Mouse (Mus musculus) spleen, postnatal 4 days (tissue): ENCODE results near the gene Metap1.
"Not testable (repeated sequence)": the region's sequence is repeated elsewhere in the genome, so short reads cannot be mapped to it uniquely, and the experiment has no call there.

Experiments used
- DNase-seq, 2 experiments: peaks; one replicate each; pipeline ENCODE4 v3.0.0; 2022; ENCODE audit warnings: low spot score in 2 of 2

Metap1 gene

DNA sequence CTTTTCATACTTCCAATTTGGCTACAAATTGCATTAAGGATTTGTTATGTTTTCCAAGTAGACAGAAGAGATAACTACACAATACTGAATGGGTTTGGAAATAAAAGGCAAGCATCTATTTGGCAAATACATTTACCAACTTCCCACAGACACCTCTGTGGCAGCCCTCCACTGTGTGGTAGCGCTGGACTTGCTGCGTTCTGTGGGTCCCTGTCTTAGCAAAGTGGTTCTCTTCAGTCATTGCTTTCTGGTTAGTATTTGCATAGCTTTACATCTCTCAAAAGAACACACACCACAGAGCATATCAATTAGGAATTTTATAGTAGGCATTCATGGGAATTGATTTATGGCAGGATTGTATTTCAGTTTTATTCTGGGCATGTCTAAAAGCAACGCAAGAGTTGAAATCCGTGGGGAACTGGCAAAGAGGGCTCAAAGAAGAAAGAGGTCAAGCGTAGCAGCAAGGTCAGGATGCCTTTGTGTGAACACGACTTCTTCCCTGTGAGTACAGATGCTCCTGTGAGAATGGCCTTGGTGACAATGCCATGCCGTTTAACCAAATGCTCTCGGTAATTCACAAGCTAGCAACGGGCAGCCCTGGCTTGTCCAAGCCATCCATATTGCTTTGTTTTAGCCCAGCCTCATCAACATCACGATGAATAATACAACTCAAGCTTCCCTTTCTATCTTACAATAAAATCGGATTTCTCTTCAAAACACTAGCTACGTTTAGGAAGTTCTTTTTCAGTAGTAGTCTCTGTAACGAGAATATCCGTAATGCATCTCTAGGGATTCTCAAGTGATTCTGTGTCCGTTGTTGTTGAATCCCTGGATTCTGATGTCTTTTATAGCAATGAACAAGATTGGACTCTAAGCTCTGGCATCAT is 10.8 kb upstream of the Metap1 start:
- DNase-seq, result no peak

DNA sequence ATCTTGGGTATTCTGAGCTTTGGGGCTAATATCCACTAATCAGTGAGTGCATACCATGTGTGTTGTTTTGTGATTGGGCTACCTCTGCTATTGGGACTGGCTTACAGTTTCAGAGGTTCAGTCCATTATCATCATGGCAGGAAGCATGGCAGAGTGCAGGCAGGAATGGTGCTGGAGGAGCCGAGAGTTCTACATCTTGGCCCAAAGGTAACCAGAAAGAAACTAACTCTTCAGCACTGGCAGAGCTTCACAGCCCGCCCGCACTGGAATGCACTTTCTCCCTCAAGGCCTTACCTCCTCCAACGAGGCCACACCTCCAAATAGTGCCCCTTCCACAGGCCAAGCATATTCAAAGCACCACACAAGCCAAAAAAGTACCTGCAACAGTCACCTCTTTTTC is 9.4 kb upstream of the Metap1 start:
- no peak for DNase-seq

DNA sequence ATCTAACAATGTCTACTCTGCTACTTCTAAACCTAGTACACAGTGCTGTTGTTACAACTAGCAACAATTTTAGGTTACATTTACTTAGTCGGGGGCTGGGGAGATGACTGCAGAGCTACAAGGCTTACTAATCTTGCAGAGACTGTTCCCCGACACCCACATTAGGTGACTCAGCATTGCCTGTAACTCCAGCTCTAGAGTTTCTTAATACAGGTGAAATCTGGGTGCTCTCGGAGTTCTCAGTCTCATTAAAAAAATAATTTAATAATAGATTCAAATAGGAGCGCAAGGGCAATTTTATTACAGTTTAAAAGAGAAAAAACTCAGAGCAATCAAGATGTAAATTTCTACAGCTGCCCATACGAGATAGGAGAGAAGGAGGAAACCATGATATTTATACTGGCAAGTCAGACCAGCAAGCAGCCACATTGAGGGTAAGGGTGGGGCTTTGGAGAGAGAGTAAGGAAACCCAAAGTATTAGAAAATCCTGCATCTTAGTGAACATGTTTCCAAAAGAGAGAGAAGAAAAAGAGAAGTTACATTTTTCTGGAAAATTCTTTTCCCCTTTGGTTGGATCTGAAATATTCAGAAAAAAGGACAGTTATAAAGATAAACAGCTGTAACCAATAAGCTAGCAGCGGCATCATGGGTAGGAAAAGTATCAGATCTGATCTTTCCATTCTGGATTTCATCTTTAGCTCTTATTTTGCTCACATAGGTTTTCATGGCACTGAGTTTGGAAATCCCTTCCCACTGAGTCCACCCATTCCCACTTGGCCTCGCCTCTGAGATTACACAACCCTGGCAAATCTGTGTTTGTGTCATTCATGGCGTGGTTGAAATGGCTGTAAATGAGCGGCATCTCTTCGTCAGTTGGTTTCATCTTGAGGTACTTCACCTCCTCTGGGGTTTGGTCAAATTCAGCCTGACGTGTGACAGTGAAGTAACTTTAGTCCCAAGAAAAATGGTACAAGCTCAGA is 6.1 kb upstream of the Metap1 start:
- no peak for DNase-seq

DNA sequence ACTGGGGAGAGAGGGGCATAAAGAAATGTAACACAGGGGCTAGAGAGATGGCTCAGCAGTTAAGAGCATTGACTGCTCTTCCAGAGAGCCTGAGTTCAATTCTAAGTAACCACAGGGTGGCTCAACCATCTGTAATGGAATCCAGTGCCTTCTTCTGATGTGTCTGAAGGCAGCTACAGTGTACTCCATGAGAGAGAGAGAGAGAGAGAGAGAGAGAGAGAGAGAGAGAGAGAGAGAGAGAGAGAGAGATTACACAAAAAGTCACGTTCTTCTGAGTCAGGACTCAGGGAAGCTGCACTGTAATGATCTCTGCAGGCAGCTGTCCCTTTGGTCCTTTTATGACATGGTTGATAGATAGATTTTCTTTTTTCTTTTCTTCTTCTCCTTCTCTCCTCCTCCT is 5.2 kb upstream of the Metap1 start:
- no peak for DNase-seq

DNA sequence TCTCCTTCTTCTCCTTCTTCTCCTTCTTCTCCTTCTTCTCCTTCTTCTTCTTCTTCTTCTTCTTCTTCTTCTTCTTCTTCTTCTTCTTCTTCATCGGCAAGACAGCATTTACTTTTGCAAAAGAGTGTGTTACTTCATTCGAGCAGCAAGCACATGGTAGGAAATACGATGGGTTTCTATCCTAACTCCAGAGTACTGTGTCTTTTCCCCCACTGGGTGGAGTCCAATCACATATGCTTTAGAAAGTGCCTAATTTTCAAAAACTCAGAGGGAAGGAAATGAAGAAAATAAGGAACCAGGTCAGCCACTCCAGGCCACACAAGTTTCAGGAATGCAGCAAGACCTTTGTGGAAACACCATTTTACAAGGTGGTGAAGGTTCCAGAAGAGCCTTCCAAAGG is 4.4 kb upstream of the Metap1 start:
- no peak for DNase-seq

DNA sequence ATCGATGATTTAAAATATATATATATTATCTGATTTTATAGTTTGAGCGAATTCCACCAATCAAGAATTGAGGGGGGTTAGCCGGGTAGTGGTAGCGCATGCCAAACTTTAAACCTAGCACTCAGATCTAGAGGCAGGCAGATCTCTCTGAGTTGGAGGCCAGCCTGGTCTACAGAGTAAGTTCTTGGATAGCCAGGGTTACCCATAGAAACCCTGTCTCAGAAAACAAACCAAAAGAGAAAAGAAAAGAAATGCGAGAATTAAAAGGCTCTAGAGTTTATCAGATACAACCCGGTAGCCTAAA is 671 bp upstream of the Metap1 start:
- no peak for DNase-seq

DNA sequence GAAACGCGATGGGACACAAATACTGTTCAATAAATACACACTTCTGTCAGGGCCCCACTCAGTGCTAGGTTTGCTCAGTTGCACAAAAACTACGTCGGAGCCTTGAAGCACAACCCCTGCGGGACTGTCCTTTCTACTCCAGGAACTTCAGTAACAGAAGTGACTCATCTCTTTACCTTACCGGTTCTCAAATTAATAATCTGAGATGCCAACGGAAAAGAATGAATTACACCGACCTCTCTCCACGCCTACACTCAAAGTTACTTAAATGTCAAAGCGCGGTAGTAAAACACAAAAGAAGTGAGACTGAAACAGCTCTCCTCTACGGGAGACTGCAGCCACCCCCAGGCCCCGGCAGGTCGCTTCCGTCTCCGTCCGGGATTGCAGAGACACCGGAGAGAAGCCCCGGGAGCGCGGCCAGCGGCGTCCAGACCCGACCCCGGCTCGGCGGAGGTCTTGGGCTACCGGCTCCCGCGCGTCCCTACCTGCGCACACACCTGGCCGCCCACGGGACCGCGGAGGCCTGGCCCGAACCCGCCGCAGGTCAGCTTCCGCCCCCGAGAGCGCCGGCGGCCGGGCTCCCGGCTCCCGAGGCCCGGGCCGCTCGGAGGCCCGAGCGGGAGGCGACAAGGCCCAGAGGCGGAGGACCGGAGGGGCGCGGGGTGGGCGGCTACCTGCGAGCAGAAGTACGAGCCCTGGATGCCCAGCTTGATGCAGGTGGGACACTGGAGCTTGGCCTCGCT is 560 bp downstream of the Metap1 start:
- DNase-seq, result no peak

DNA sequence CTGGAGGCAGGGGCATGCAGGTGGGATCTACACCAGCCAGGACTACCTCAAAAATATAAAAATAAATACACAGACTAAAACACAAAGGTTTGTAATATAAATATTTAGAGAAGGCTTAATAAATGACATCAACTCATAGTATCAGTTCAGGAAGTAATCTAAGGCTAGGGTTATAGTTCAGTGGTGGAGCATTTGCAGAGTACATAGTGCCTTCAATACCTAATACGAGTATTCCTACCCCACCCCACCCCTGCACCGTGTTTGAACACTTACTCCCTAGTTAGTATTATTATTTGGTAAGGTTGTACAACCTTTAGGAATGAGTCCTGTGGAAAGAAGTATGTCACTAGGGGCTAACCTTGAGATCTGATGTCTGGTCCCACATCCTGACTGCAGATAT is 6.1 kb downstream of the Metap1 start:
- no peak for DNase-seq

DNA sequence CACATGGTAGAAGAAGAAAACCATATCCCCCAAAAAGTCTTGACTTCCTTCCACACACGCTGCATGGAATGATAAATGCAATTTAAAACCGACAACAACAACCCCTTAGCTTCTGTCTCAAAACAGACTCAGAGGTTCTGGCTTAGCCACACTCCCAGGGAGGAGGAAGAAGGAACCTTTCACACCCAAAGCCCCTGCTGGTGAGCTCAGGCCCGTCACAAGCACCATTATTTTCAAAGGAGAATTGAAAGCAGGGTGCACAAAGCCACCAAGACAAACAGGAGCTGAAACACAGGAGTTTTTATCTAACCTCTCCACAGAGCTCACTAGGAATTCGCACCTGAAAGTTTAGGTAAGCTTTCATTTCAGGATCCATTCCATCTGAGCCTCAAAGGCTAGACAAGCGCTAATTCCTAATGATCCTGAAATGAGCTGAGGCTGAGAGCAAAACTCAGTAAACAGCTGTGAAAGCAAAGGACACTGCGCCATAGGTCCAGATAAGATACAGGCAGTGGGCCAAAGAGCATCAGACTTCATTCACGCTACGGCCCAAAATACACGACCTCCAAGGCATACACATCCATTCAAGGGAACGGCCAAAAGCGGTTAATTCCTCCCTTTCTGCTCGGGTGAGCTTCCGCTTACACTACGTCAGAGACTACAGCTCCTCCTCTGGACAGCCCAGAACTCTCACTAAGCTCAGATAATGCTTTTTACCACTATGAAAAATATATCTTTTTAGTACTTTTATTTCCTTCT is 7.6 kb downstream of the Metap1 start:
- no peak for DNase-seq

DNA sequence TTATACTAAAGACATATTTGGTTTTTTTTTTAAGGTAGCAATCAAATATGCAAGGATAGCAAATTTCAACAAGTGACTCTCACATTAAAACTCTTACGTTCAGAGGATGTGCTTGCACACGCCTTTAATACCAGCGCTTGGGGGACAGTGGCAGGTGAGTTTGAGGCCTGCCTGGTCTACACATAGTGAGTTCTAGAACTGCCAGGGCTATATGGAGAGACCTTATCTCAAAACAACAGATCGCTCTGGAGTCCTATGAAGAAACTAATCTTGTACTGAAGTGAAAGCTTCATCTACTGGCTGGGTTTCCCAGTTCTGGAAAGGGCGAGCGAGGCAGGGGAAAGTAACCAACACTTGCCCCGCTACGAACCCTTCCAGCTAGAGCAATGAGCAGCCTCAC is 9.8 kb downstream of the Metap1 start:
- no peak for DNase-seq

DNA sequence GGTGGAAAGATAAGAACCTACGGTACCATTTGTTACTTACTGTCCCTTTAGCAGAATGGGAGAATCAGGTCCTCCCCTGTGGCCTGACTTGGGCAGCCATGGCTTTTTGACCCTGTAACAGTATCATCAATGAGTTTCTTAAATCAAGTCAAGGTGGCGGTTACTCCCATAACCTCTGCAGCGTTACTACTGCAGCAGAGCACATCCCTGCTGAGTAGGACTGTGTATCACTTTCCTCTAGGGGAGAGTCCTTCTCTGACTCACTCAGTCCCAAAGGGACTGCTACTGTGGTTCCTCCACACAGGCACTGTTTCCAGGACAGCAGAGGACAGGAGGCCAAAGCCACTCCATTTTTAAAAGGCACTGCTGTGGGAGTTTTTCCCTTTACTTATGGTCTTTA is 18.2 kb downstream of the Metap1 start:
- DNase-seq, result no peak

DNA sequence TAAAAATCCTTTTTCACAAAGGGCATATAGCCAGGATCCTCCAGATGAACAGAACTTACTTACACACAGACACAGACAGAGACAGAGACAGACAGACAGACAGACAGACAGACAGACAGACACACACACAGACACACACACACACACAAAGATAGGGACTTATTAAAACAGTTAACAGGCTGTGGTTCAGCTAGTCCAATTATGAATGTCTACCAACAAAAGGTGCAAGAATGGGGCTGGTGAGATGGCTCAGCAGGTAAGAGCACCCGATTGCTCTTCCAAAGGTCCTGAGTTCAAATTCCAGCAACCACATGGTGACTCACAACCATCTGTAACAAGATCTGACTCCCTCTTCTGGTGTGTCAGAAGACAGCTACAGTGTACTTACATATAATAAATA is 22.7 kb downstream of the Metap1 start:
- not testable (repeated sequence) for DNase-seq

DNA sequence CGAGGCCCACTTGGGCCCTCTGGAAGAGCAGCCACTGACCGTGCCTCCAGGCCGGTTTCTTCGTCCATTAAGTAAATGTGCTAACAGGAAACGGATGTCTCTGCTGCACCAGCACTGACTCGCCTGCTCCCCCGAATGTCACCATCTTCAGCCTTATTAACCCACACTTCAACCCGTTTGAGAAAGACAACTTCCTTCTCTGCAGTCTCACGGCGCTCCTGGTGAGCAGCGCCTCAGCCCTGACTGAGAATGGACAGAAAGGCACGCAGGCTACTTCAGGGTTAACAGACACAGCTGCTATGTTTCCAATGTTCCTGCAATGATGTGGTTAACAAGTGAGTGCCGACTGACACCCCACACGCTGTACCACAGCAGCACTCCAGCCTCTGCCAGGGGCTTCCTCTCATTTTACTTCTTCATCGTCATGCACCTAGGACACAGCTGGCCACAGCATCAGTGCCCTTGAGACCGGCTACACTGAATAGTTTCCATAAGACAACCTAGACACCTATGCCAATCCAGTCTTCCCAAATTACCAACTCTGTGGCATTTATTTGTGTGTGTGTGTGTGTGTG is 24.7 kb downstream of the Metap1 start:
- DNase-seq, result no peak

DNA sequence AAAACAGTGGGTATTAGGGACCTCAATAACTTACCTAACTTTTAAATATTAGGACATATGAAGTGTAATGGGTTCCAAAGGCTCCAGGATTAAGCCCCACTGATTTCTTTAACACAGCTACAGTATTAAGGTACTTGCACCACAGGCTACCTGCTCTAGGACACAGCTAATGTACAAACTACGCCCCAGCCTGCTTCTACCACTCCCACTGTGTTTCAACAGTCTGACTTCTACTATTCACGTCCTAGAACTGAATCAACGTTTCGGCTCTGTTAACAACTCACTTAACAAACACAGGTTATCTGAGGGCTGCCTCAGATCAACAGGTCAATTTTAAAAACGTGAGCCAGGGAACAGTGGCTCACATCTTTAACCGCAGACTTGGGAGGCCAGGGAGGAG is 25.5 kb downstream of the Metap1 start:
- no peak for DNase-seq

DNA sequence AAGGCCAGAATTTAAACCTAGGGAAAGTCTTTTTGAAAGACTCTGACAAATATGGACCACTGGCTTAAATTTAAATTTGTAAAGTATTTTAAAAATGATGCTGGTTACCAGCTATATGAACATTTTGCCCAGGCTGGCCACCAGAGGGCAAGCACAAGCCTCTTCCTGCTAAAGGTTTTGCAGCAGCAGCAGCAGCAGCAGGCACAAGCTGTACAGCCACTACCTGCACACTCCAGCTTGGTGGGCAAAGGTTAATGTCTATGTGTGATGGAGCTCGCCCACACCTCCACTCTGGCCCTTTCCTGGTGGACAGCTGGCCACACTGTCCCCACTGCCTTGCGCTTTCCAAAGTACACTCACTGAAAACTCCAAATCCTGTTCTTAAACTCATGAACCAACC is 26.2 kb downstream of the Metap1 start:
- no peak for DNase-seq

DNA sequence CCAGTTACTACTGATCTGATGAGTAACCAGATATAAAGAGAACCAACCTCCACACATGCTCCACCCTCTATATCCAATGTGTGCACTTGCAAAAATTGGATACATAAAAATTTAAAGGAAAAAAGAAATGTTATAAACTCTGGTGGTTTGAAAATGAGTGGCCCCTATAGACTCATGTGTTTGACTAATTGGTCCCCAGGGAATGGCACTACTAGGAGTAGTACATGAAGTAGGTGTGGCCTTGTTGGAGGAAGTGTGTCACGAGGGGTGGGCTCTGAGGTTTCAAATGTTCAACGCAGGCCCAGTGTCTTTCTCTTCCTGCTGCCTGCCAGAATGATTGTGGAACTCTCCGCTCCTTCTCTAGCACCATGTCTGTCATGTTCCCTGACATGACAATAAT is 27.5 kb downstream of the Metap1 start:
- DNase-seq, result no peak

DNA sequence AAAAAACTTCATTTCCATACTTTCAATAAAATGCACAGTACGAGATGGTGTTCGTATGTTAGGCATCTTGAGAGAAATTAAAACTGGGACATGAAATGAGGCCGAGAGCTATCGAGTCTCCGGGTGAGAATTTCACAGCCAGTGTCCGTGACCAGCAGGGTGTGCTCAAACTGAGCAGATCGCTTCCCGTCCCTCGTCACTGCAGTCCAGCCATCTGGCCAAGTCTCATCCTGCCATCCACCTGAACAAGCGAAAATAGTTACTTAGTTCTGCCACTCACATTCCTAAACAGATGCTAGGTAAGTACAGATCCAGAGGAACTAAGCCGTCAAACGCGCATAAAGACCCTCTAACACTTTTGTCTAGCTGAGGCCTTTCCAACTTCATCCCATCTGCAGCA is 29.1 kb downstream of the Metap1 start:
- DNase-seq, result no peak

DNA sequence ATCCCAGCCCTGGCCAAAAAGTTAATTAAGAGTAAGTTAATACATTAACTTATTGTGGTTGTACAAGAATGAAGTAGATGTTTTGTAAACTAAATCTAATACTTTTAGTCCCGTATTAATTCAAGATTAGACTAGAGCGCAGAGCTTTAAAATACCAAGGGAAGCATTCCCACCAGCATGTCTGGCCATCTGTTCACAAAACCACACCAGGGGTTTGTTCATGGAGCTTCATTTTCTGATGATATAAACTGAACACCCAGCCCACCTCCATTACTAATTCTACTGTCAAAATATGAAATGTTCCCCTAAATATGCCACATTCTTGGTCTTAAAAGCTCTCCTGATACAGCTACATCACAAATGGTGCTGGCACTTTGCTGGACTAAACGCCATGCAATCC is 30.9 kb downstream of the Metap1 start:
- DNase-seq, result no peak

DNA sequence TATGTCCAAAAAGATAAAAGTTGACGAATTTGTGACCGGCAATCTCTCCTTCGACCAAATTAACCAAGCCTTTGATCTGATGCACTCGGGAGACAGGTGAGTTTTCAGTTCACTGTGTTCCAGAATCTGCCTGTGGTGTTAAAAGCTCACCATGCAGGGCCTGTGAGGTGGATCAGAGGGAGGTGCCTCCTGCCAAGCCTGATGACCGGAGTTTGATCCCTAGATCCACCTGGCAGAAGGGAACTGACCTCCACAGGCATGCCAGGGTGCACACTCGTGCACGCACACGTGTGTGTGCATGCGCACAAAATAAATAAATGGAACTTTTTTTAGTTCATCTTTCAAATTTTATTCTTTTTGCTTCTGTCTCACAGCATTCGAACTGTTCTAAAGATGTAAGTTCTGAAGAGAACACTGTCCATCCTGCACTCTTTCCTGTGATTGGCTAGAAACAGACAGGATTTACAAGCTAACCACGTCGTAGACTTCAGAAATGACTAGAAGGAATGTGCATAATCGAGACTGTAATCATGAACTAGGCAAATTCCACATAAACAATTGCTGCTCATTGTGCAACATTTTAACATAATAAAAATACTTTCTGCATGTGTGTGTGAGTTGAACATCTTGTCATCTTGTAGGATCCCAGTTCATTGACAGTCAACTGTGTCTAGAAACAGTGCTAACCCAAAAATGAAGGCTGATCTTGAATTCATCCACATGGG is 34.4 kb downstream of the Metap1 start:
- no peak for DNase-seq

DNA sequence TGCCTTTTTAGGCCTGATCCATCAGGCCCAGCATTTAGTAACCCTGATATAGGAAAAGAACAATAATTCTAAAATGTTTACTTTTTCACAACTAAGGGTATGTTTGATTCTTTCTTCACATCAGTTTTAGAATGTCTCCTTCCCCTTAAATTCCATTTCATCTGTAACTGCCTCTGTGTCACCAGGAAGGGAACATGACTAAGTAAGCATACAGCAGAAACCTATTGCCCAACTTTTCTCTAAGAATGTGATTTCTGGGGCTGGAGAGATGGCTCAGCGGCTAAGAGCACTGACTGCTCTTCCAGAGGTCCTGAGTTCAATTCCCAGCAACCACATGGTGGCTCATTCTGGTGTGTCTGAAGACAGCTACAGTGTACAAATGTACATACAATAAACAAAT is 35.1 kb downstream of the Metap1 start:
- DNase-seq, result no peak

DNA sequence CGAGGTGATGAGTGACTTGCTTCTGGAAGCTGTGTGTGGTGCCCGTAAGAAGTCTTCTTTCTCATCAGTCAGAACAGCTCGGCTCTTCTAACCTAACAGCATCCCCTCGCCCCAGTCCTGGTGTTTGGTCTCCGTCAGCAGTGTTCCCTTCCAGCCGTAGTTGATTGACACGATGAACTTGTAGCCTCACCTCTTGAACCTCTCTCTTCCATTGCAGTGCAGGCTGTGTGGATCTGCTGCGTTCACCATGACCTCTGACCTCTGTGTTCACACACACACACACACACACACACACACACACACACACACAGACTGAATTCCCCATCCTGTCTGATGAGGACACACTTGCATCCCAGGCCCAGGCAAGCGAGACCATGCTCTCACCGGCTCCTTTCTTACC is 37.1 kb downstream of the Metap1 start:
- DNase-seq, result no peak
